Mouse (Mus musculus): ENCODE results near the gene Ap5b1.
A peak's percentile ranks its signal among the peaks of the same experiment; 100 is the strongest.

- TF ChIP-seq CTCF (IDR thresholded peaks at IDR 0.05; ENCODE audit: low read depth) = peak; percentile 28; the same call in 1 of the 2 replicates
- peak; percentile 67; the same call in 1 of the 2 replicates for TF ChIP-seq EP300 (IDR thresholded peaks at IDR 0.05; ENCODE audit: low read depth)
Observed at GRCm38 (mm10) chr19:5609547-5610404, 42.0 kb downstream of the Ap5b1 start, which contains the start of gene Kat5.
